Mouse (Mus musculus): ENCODE data around the gene Trim26. TPM values are rescaled to one million over a fixed set of nuclear protein-coding genes. Genes with fewer than 3 reads are reported as not detected.

Gene Trim26
- polyA plus RNA-seq, 1 experiment from 2014 or later, result 37.5 TPM

DNA sequence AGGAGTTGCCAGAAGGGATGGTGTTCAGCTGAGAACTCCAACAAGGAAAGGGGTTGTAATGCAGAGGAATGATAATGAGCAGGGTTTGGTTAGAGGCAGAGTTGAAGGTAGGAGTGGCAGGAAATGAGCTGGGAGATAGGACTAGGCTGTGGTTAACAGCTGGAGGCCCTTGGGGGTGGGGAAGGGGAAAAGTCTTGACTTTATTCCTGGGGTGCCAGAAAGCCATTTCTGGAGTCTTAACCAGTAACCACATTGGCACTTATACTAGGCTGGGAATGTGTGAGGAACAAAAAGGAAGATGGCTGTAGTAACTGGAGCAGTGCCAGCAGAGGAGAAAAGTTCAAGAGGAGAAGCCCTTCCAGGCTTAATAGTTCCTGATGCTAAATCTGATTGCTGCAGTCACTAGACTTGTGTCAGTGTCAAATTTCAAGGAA, 7.4 kb downstream of the Trim26 start:
- DNase-seq (ENCODE audit: low spot score) (no peak), ATAC-seq (ENCODE audit: insufficient read depth, low FRiP score, low TSS enrichment) (no peak)
- Histone ChIP-seq H3K27ac (ENCODE audit: low read depth, low read length) (no peak overlapping the region), H3K9ac (ENCODE audit: low read length) (no peak overlapping the region), H3K27me3 (ENCODE audit: control insufficient read depth, insufficient read depth, low read length) (no peaks in the 10 kb centered on the region), H3K36me3 (ENCODE audit: control insufficient read depth, insufficient read depth, low read length) (no peaks in the 10 kb centered on the region), H3K4me1 (ENCODE audit: control insufficient read depth, insufficient read depth, low read length) (no peaks in the 10 kb centered on the region), H3K4me2 (ENCODE audit: low read depth) (no peak overlapping the region), H3K9me3 (ENCODE audit: control insufficient read depth, low read length) (no peaks in the 10 kb centered on the region), H3K4me3 (ENCODE audit: low read depth, low read length) (no peak overlapping the region)

DNA sequence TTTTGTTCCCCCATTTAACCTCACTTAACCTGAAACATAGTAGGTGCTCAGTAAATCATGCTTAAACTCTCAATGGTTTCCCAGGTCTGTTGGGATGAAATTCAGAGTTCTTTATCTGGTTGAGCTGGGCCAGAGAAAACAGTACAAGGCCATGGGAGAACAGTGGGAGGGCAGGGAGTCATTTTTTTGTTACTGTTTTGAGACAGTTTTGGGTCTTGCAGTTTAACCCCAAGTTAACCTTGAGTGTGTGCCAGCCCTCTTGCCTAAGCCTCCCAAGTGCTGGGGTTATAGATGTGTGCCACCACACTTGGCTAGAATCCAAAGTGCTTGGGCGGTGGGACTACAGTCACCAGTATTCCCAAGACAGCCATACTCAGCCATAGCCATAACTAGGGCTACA, 7.8 kb downstream of the Trim26 start:
- no peak for ATAC-seq (ENCODE audit: insufficient read depth, low FRiP score, low TSS enrichment)
- no peak for DNase-seq (ENCODE audit: low spot score)
- Histone ChIP-seq H3K4me1 (ENCODE audit: control insufficient read depth, insufficient read depth, low read length) (no peaks in the 10 kb centered on the region), H3K9me3 (ENCODE audit: control insufficient read depth, low read length) (no peaks in the 10 kb centered on the region), H3K4me2 (ENCODE audit: low read depth) (no peak overlapping the region), H3K36me3 (ENCODE audit: control insufficient read depth, insufficient read depth, low read length) (no peaks in the 10 kb centered on the region), H3K27me3 (ENCODE audit: control insufficient read depth, insufficient read depth, low read length) (no peaks in the 10 kb centered on the region), H3K4me3 (ENCODE audit: low read depth, low read length) (no peak overlapping the region), H3K27ac (ENCODE audit: low read depth, low read length) (no peak overlapping the region), H3K9ac (ENCODE audit: low read length) (no peak overlapping the region)
- WGBS, result 86% methylated on average over 1 of the region's 1 CpGs

DNA sequence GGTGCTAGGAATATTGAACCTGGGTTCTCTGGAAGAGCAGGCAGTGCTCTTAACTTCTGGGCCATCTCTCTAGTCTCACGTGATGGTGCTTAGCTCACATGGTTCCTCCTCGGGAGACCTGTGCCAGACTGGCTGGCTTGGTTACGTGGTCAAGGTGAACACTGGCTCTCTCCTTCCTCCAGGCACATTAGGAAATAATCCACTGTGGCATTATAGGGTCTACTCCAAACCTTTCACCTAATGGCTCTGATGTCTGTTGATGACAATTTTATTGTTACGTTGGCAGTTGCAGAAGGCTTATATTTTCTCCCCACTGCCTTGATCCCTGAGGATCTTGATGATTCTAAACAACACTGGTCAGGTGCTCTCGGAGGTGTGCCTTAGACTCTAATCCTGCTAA, 12.0 kb downstream of the Trim26 start:
- no peak overlapping the region for H3K9ac ChIP-seq (ENCODE audit: low read length)
- no peak overlapping the region for H3K4me2 ChIP-seq (ENCODE audit: low read depth)
- H3K9me3 ChIP-seq (ENCODE audit: control insufficient read depth, low read length), result no peaks in the 10 kb centered on the region
- ATAC-seq (ENCODE audit: insufficient read depth, low FRiP score, low TSS enrichment), result no peak
- 89% methylated on average over 5 of the region's 5 CpGs for WGBS
- H3K4me1 ChIP-seq (ENCODE audit: control insufficient read depth, insufficient read depth, low read length), result no peaks in the 10 kb centered on the region
- no peak overlapping the region for H3K4me3 ChIP-seq (ENCODE audit: low read depth, low read length)
- DNase-seq (ENCODE audit: low spot score), result no peak
- no peak overlapping the region for H3K27ac ChIP-seq (ENCODE audit: low read depth, low read length)
- H3K27me3 ChIP-seq (ENCODE audit: control insufficient read depth, insufficient read depth, low read length), result no peaks in the 10 kb centered on the region
- H3K36me3 ChIP-seq (ENCODE audit: control insufficient read depth, insufficient read depth, low read length), result peaks cover 7% of the 10 kb centered on the region

DNA sequence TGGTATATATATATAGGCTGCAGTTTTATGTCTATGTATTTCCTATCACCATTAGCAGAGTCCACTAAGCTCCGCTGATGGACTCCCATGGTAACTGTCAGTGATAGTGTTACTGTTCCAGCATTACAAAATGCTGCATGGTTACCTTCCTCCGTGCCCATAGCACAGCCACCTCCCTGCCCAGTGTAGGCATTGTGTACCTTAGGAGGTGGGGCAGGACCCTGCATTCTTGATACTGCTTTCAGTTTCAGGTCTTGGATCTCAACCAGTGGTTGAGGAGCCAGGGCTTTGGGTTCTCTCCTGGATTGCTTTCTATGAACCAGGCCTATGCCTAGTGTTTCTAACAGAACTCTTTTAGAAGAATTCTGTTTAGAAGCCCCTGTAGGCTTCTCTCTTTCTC, 13.1 kb downstream of the Trim26 start:
- WGBS, result 91% methylated on average over 2 of the region's 2 CpGs
- Histone ChIP-seq H3K4me1 (ENCODE audit: control insufficient read depth, insufficient read depth, low read length) (no peaks in the 10 kb centered on the region), H3K9ac (ENCODE audit: low read length) (no peak overlapping the region), H3K9me3 (ENCODE audit: control insufficient read depth, low read length) (no peaks in the 10 kb centered on the region), H3K4me2 (ENCODE audit: low read depth) (no peak overlapping the region), H3K36me3 (ENCODE audit: control insufficient read depth, insufficient read depth, low read length) (peaks cover 7% of the 10 kb centered on the region), H3K4me3 (ENCODE audit: low read depth, low read length) (no peak overlapping the region), H3K27ac (ENCODE audit: low read depth, low read length) (no peak overlapping the region), H3K27me3 (ENCODE audit: control insufficient read depth, insufficient read depth, low read length) (no peaks in the 10 kb centered on the region)
- DNase-seq (ENCODE audit: low spot score) (no peak), ATAC-seq (ENCODE audit: insufficient read depth, low FRiP score, low TSS enrichment) (no peak)

DNA sequence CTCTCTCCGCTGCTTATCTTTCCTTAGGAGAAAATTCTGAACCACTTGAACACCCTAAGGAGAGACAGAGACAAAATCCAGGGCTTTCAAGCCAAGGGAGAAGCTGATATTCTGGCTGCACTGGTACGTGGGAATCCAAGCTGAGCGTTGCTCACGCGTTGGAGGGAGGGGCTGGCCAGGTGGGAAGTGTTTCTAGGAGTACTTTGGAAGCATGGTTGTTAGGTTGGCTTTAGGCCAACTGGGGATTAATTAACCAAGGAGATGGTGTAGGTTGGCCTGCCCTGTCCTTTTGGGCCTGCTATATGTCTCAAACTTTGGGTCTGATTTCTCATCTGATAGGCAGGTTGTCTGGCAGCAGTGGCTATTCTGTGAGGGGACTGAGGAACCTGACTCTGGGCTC, 14.3 kb downstream of the Trim26 start:
- Histone ChIP-seq H3K4me1 (ENCODE audit: control insufficient read depth, insufficient read depth, low read length) (no peaks in the 10 kb centered on the region), H3K9ac (ENCODE audit: low read length) (no peak overlapping the region), H3K4me3 (ENCODE audit: low read depth, low read length) (no peak overlapping the region), H3K4me2 (ENCODE audit: low read depth) (no peak overlapping the region), H3K36me3 (ENCODE audit: control insufficient read depth, insufficient read depth, low read length) (peaks cover 8% of the 10 kb centered on the region), H3K27ac (ENCODE audit: low read depth, low read length) (no peak overlapping the region), H3K27me3 (ENCODE audit: control insufficient read depth, insufficient read depth, low read length) (no peaks in the 10 kb centered on the region), H3K9me3 (ENCODE audit: control insufficient read depth, low read length) (no peaks in the 10 kb centered on the region)
- no peak for ATAC-seq (ENCODE audit: insufficient read depth, low FRiP score, low TSS enrichment)
- WGBS, result 96% methylated on average over 5 of the region's 5 CpGs
- DNase-seq (ENCODE audit: low spot score), result no peak

DNA sequence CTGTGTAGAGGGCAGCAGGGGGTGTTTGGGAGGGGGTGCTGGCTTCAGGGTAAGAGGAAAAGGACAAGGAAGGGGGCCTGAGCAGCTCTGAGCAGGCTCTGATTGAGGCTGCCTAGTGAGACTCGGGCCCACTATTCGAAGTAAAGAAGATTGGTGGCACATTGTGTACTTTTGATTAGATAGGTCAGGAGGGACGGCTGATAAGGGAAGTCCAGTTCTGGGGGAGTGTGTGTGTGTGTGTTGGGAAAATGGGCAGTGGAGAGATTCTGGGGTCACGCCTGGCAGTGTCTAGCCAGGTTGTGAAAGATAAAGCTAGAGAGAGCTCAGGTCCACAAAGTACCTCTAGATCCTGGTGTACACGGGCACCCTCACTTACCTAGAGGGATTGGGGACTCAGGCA, 14.7 kb downstream of the Trim26 start:
- Histone ChIP-seq H3K27me3 (ENCODE audit: control insufficient read depth, insufficient read depth, low read length) (no peaks in the 10 kb centered on the region), H3K4me3 (ENCODE audit: low read depth, low read length) (no peak overlapping the region), H3K4me2 (ENCODE audit: low read depth) (no peak overlapping the region), H3K27ac (ENCODE audit: low read depth, low read length) (no peak overlapping the region), H3K9ac (ENCODE audit: low read length) (no peak overlapping the region), H3K36me3 (ENCODE audit: control insufficient read depth, insufficient read depth, low read length) (peaks cover 9% of the 10 kb centered on the region), H3K9me3 (ENCODE audit: control insufficient read depth, low read length) (no peaks in the 10 kb centered on the region), H3K4me1 (ENCODE audit: control insufficient read depth, insufficient read depth, low read length) (no peaks in the 10 kb centered on the region)
- ATAC-seq (ENCODE audit: insufficient read depth, low FRiP score, low TSS enrichment) (no peak), DNase-seq (ENCODE audit: low spot score) (no peak)
- 88% methylated on average over 5 of the region's 5 CpGs for WGBS

DNA sequence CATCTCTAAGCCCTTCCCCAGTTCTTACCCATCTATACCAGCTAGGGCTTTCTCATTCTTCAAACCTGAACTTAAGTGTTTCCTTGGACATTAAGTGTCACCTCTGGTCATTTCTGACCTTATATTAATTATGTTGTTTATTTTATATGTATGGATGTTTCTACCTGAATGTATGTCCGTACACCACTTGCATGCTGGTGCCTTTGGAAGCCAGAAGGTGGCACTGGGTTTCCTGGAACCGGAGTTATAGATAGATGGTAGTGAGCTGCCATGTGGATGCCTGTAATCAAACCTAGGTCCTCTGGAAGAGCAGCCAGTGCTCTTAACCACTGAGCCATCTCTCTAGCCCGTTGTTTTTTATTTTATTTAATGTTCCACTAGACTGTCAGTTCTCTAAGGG, 18.6 kb downstream of the Trim26 start:
- WGBS, result 94% methylated on average over 3 of the region's 3 CpGs
- DNase-seq (ENCODE audit: low spot score) (no peak), ATAC-seq (ENCODE audit: insufficient read depth, low FRiP score, low TSS enrichment) (no peak)
- Histone ChIP-seq H3K4me1 (ENCODE audit: control insufficient read depth, insufficient read depth, low read length) (no peaks in the 10 kb centered on the region), H3K9me3 (ENCODE audit: control insufficient read depth, low read length) (no peaks in the 10 kb centered on the region), H3K36me3 (ENCODE audit: control insufficient read depth, insufficient read depth, low read length) (peaks cover 13% of the 10 kb centered on the region), H3K4me3 (ENCODE audit: low read depth, low read length) (no peak overlapping the region), H3K27me3 (ENCODE audit: control insufficient read depth, insufficient read depth, low read length) (no peaks in the 10 kb centered on the region), H3K27ac (ENCODE audit: low read depth, low read length) (no peak overlapping the region), H3K4me2 (ENCODE audit: low read depth) (no peak overlapping the region), H3K9ac (ENCODE audit: low read length) (no peak overlapping the region)

DNA sequence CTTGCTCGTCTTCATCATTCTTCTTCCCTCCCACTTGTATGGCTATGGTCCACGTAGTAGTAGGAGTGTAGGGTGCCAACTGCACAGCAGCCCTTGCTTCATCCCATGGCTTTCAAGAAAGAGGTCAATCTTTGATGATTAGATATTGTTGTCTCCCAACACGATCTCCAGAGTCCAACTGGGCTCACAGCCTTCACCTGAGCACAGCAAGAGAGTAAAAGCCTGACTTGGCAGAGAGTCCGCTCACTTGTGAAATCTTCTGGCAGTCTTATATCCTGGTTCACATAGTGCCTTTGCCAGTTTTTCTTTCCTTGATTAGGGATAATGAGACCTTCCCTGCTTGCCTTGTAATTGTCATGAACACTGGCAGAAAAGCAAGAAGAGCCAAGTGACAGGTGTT, 19.3 kb downstream of the Trim26 start:
- no peaks in the 10 kb centered on the region for H3K9me3 ChIP-seq (ENCODE audit: control insufficient read depth, low read length)
- H3K27ac ChIP-seq (ENCODE audit: low read depth, low read length), result no peak overlapping the region
- H3K27me3 ChIP-seq (ENCODE audit: control insufficient read depth, insufficient read depth, low read length), result no peaks in the 10 kb centered on the region
- no peak for ATAC-seq (ENCODE audit: insufficient read depth, low FRiP score, low TSS enrichment)
- DNase-seq (ENCODE audit: low spot score), result no peak
- H3K4me1 ChIP-seq (ENCODE audit: control insufficient read depth, insufficient read depth, low read length), result no peaks in the 10 kb centered on the region
- WGBS, result 95% methylated on average over 4 of the region's 4 CpGs
- no peak overlapping the region for H3K4me3 ChIP-seq (ENCODE audit: low read depth, low read length)
- H3K4me2 ChIP-seq (ENCODE audit: low read depth), result no peak overlapping the region
- no peak overlapping the region for H3K9ac ChIP-seq (ENCODE audit: low read length)
- peaks cover 11% of the 10 kb centered on the region for H3K36me3 ChIP-seq (ENCODE audit: control insufficient read depth, insufficient read depth, low read length)

DNA sequence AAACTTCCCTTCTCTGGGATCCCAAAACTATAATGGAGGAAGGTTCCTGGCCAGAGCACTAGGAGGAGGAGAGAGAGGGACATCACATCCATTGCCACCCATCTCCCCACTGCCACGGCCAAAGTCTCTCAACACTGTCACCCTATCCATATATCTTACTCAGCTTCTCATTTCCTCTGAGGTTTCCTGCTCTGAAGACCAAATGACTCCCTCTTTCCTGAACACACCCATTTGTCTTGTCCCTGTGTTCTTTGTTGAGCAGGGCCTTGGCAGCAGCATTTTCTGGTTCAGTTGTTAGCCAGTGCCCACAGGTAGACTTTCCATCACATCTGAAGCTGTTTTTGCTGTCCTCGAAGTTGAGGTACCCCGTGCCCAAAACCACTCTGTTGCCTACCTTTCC, 21.2 kb downstream of the Trim26 start:
- Histone ChIP-seq H3K4me1 (ENCODE audit: control insufficient read depth, insufficient read depth, low read length) (no peaks in the 10 kb centered on the region), H3K9me3 (ENCODE audit: control insufficient read depth, low read length) (no peaks in the 10 kb centered on the region), H3K27ac (ENCODE audit: low read depth, low read length) (no peak overlapping the region), H3K4me3 (ENCODE audit: low read depth, low read length) (no peak overlapping the region), H3K27me3 (ENCODE audit: control insufficient read depth, insufficient read depth, low read length) (no peaks in the 10 kb centered on the region), H3K4me2 (ENCODE audit: low read depth) (no peak overlapping the region), H3K9ac (ENCODE audit: low read length) (no peak overlapping the region), H3K36me3 (ENCODE audit: control insufficient read depth, insufficient read depth, low read length) (peaks cover 8% of the 10 kb centered on the region; the same call in 1 of the 2 replicates)
- ATAC-seq (ENCODE audit: insufficient read depth, low FRiP score, low TSS enrichment), result no peak
- WGBS, result 90% methylated on average over 3 of the region's 3 CpGs
- no peak for DNase-seq (ENCODE audit: low spot score)
